Mouse (Mus musculus): ENCODE data around the gene Il31ra. TPM values are rescaled to one million over a fixed set of nuclear protein-coding genes. Genes with fewer than 3 reads are reported as not detected.

Gene Il31ra
- polyA plus RNA-seq, 1 experiment = not detected

DNA sequence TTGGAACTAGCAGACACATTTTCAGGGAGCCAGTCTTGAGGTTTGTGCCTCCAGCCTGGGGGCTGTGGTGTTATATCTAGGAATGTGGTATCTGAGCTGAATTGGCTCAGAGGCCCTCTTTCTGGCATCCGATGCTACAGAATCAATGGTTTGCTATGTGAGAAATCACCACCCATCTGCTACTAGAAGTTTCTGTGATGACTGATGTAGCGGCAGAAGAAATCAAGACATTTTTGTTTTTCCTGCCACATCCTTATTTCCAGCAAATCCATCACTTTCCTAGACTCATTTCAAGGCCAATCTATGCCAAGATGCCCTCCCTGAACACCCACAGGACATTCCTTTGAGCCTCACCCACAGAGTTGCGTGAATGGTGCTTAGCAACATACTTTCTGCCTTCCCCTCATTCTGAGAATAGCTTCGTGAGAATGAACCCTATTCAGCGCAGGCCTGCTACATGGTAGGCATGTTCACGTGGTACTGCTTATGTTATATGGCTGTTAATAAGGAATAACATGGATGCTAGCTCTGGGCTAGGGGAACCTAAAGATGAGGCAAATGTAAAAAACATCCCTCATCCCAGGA lies 33.5 kb downstream of the Il31ra start:
- Histone ChIP-seq H3K4me2 (ENCODE audit: low read depth) (no peak overlapping the region), H3K27me3 (ENCODE audit: control insufficient read depth, insufficient read depth, insufficient read length) (no peaks in the 10 kb centered on the region), H3K4me3 (no peak overlapping the region), H3K79me2 (ENCODE audit: control insufficient read depth, insufficient read depth) (no peaks in the 10 kb centered on the region), H3ac (ENCODE audit: control insufficient read depth, insufficient read length) (no peak overlapping the region), H3K36me3 (ENCODE audit: control insufficient read depth, insufficient read depth) (no peaks in the 10 kb centered on the region)
- TF ChIP-seq POLR2A (IDR thresholded peaks at IDR 0.05; ENCODE audit: insufficient read length, low read depth) = no peak
- no peak for TF ChIP-seq REST (IDR thresholded peaks at IDR 0.05; ENCODE audit: insufficient read depth, insufficient read length)
- TF ChIP-seq E2F4 (IDR thresholded peaks at IDR 0.05; ENCODE audit: insufficient read depth) = no peak
- no peak for TF ChIP-seq POLR2AphosphoS2 (IDR thresholded peaks at IDR 0.05; ENCODE audit: insufficient read length, low read depth)
- no peak for TF ChIP-seq TCF3 (IDR thresholded peaks at IDR 0.05; ENCODE audit: insufficient read length, low read depth)
- no peak for TF ChIP-seq TCF12 (IDR thresholded peaks at IDR 0.05; ENCODE audit: insufficient read depth, poor library complexity, severe bottlenecking)
- TF ChIP-seq MYOG (IDR thresholded peaks at IDR 0.05; ENCODE audit: control insufficient read depth in 1 of 3, insufficient read depth in 1 of 3, insufficient read length in 2 of 3, low read depth in 2 of 3) = no peak
- TF ChIP-seq USF1 (IDR thresholded peaks at IDR 0.05; ENCODE audit: low read depth) = no peak
- no peak for TF ChIP-seq SRF (IDR thresholded peaks at IDR 0.05; ENCODE audit: control insufficient read depth, insufficient read length, low read depth)
- TF ChIP-seq CEBPB (IDR thresholded peaks at IDR 0.05; ENCODE audit: insufficient read depth, poor library complexity, severe bottlenecking) = no peak
- no peak for TF ChIP-seq MYOD1 (IDR thresholded peaks at IDR 0.05; ENCODE audit: control insufficient read depth in 1 of 3, insufficient read length in 2 of 3, low read depth in 2 of 3)
- no peak for TF ChIP-seq MAX (IDR thresholded peaks at IDR 0.05; ENCODE audit: low read depth)

- Histone ChIP-seq H3K4me3 (no peak overlapping the region), H3K27me3 (ENCODE audit: control insufficient read depth, insufficient read depth, insufficient read length) (no peaks in the 10 kb centered on the region), H3ac (ENCODE audit: control insufficient read depth, insufficient read length) (no peak overlapping the region), H3K4me2 (ENCODE audit: low read depth) (no peak overlapping the region), H3K79me2 (ENCODE audit: control insufficient read depth, insufficient read depth) (no peaks in the 10 kb centered on the region), H3K36me3 (ENCODE audit: control insufficient read depth, insufficient read depth) (no peaks in the 10 kb centered on the region)
- no peak for TF ChIP-seq SRF (IDR thresholded peaks at IDR 0.05; ENCODE audit: control insufficient read depth, insufficient read length, low read depth)
These were observed 37.7 kb downstream of the Il31ra start for GRCm38 (mm10) chr13:112556501-112556900.

DNA sequence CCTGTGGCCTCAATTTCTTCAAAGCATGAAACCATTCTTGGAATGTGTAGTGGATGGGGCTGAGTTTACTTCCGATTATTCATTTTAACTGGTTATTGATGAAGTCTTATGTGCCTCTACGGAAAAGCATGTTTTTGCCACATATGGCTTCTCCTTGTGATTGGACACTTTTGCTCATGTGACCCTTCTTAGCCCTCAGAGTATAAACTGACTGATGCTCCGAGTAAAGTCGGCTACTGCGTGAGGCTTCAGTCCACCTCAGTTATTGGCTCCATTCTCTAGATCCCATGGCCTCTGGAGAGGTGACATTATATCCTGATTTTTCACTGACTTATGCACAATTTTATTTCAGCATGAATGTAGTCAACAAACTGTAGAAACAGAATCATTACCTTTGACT lies 40.9 kb downstream of the Il31ra start:
- no peak overlapping the region for H3K4me3 ChIP-seq
- no peak overlapping the region for H3ac ChIP-seq (ENCODE audit: control insufficient read depth, insufficient read length)
- H3K27me3 ChIP-seq (ENCODE audit: control insufficient read depth, insufficient read depth, insufficient read length) = no peaks in the 10 kb centered on the region
- no peak overlapping the region for H3K4me2 ChIP-seq (ENCODE audit: low read depth)
- H3K79me2 ChIP-seq (ENCODE audit: control insufficient read depth, insufficient read depth) = no peaks in the 10 kb centered on the region
- no peaks in the 10 kb centered on the region for H3K36me3 ChIP-seq (ENCODE audit: control insufficient read depth, insufficient read depth)
- TF ChIP-seq MYOG (IDR thresholded peaks at IDR 0.05; ENCODE audit: control insufficient read depth in 1 of 3, insufficient read depth in 1 of 3, insufficient read length in 2 of 3, low read depth in 2 of 3) = no peak
- TF ChIP-seq MYOD1 (IDR thresholded peaks at IDR 0.05; ENCODE audit: control insufficient read depth in 1 of 3, insufficient read length in 2 of 3, low read depth in 2 of 3) = no peak
- TF ChIP-seq CEBPB (IDR thresholded peaks at IDR 0.05; ENCODE audit: insufficient read depth, poor library complexity, severe bottlenecking) = no peak
- no peak for TF ChIP-seq POLR2AphosphoS2 (IDR thresholded peaks at IDR 0.05; ENCODE audit: insufficient read length, low read depth)
- TF ChIP-seq POLR2A (IDR thresholded peaks at IDR 0.05; ENCODE audit: insufficient read length, low read depth) = no peak
- TF ChIP-seq REST (IDR thresholded peaks at IDR 0.05; ENCODE audit: insufficient read depth, insufficient read length) = no peak
- TF ChIP-seq TCF3 (IDR thresholded peaks at IDR 0.05; ENCODE audit: insufficient read length, low read depth) = no peak
- no peak for TF ChIP-seq MAX (IDR thresholded peaks at IDR 0.05; ENCODE audit: low read depth)
- TF ChIP-seq USF1 (IDR thresholded peaks at IDR 0.05; ENCODE audit: low read depth) = no peak
- no peak for TF ChIP-seq E2F4 (IDR thresholded peaks at IDR 0.05; ENCODE audit: insufficient read depth)

GRCm38 (mm10) chr13:112551641-112552548 lies 42.3 kb downstream of the Il31ra start:
- no peak overlapping the region for H3K4me2 ChIP-seq (ENCODE audit: low read depth)
- H3K4me3 ChIP-seq = no peak overlapping the region
- peaks cover 4% of the 10 kb centered on the region for H3K27me3 ChIP-seq (ENCODE audit: control insufficient read depth, insufficient read depth, insufficient read length)
- TF ChIP-seq E2F4 (IDR thresholded peaks at IDR 0.05; ENCODE audit: insufficient read depth) = no peak
- TF ChIP-seq POLR2AphosphoS2 (IDR thresholded peaks at IDR 0.05; ENCODE audit: insufficient read length, low read depth) = no peak
- TF ChIP-seq MYOG (IDR thresholded peaks at IDR 0.05; ENCODE audit: control insufficient read depth in 1 of 3, insufficient read depth in 1 of 3, insufficient read length in 2 of 3, low read depth in 2 of 3) = no peak
- no peak for TF ChIP-seq SRF (IDR thresholded peaks at IDR 0.05; ENCODE audit: control insufficient read depth, insufficient read length, low read depth)
- no peak for TF ChIP-seq POLR2A (IDR thresholded peaks at IDR 0.05; ENCODE audit: insufficient read length, low read depth)
- TF ChIP-seq USF1 (IDR thresholded peaks at IDR 0.05; ENCODE audit: low read depth) = no peak
- no peak for TF ChIP-seq MYOD1 (IDR thresholded peaks at IDR 0.05; ENCODE audit: control insufficient read depth in 1 of 3, insufficient read length in 2 of 3, low read depth in 2 of 3)
- no peak for TF ChIP-seq CEBPB (IDR thresholded peaks at IDR 0.05; ENCODE audit: insufficient read depth, poor library complexity, severe bottlenecking)
- no peak for TF ChIP-seq TCF3 (IDR thresholded peaks at IDR 0.05; ENCODE audit: insufficient read length, low read depth)
- no peak for TF ChIP-seq TCF12 (IDR thresholded peaks at IDR 0.05; ENCODE audit: insufficient read depth, poor library complexity, severe bottlenecking)
- no peak for TF ChIP-seq MAX (IDR thresholded peaks at IDR 0.05; ENCODE audit: low read depth)
- no peak for TF ChIP-seq REST (IDR thresholded peaks at IDR 0.05; ENCODE audit: insufficient read depth, insufficient read length)
- H3K79me2 ChIP-seq (ENCODE audit: control insufficient read depth, insufficient read depth) = no peaks in the 10 kb centered on the region
- H3ac ChIP-seq (ENCODE audit: control insufficient read depth, insufficient read length) = no peak overlapping the region
- no peaks in the 10 kb centered on the region for H3K36me3 ChIP-seq (ENCODE audit: control insufficient read depth, insufficient read depth)
